Mouse (Mus musculus): Measurements from ENCODE around the gene Galk2.

Gene Galk2

DNA sequence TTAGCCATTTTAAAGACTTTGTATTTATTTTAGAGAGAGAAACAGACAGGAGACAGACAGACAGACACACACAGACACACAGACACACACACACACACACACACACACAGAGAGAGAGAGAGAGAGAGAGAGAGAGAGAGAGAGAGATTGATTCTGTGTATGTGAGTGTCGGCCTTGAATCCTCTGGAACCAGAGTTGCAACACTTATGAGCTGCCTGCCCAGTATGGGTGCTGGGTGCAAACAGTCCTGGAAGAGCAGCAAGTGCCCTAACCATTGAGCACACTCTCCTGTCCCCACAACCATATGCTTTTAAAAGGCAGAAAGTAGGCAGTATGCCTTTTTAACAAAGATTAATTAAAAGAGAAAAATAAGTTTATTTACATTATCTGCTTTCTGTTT is 109.9 kb downstream of the Galk2 start:
- DNase-seq = no peak

GRCm38 (mm10) chr2:125973207-125973606 is 114.3 kb downstream of the Galk2 start:
- DNase-seq = peak in 1 of 2 experiments; percentile 45

DNA sequence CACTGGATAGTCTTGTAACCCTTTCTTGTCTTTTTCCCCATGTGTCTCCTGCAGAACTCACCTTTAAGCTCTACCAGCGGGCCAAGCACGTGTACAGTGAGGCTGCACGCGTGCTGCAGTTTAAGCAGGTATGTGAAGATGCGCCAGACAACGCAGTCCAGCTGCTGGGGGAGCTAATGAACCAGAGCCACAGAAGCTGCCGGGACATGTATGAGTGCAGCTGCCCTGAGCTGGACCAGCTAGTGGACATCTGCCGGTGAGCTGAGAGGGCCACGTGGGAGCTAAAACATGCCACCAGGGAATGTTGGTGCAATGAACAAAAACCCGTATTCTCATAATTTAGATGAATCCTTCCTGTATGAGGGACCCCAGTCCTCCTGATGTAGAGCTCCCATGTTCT is 116.3 kb downstream of the Galk2 start:
- no peak for DNase-seq

DNA sequence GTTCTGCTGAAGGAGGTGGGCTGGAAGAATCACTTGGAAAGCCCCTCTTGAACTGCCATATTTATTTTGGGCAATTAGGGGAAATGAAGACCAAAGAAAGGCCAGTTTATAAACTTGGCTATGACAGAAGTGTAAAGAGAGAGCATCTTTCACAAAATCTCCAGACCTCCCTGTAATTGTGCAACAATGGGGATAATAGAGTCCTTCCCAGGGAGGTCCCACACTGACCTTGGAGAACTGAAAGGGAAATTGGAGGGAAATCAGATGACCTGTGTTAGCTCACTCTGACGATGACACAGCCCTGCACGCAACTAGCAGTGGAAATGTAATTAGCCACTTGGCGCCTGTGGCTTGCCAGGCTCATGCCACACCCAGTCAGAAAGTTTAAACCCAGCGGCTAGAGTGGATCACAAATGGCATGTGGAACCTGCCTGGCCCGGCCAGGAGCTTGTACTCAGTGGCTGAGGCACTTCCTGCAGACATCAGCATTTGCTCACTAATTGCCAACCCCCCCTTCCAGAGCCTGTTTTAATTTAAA is 117.0 kb downstream of the Galk2 start:
- DNase-seq = no peak

DNA sequence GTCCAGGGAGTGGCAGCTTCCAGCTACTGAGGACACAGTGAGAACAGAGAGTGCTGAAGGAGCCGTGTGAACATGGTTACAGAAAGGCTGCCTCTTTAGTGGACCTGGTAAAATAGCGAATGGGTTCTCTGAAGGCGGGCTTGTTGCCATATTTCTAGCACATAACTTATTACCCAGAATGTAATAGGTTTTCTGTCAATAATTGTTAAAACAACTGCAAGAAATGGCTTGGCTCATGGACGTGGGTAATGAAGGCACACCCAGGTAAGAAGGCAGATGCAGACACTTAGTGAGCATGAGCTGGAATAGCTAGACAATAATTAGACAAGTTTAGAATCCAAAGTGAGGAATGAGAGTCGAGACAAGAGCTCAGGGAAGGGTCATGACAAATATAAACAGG is 143.4 kb downstream of the Galk2 start:
- no peak for DNase-seq

- peak; percentile 55 to 73 for DNase-seq
Measured at GRCm38 (mm10) chr2:126006088-126006487, 147.2 kb downstream of the Galk2 start.

DNA sequence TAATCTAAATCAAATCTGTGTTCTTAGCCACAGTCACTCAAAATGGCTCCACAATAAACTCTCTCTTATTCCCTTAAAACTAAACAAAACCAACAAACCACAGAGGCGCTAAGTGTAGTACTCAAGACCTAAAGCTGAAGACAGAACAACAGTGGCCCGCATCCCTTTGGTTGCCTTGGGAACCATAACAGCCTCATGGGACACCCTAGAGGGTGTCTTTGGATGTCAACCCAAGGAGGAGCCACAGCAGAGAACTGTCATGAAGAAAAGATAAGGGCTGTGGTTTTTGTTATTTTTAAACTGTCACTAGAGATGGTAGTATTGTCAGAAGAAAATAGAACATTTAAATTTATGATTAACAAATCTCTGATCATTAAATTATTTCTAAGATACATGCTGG is 147.8 kb downstream of the Galk2 start:
- no peak for DNase-seq

- no peak for DNase-seq
Measured at GRCm38 (mm10) chr2:126014989-126015710, 156.2 kb downstream of the Galk2 start.

DNA sequence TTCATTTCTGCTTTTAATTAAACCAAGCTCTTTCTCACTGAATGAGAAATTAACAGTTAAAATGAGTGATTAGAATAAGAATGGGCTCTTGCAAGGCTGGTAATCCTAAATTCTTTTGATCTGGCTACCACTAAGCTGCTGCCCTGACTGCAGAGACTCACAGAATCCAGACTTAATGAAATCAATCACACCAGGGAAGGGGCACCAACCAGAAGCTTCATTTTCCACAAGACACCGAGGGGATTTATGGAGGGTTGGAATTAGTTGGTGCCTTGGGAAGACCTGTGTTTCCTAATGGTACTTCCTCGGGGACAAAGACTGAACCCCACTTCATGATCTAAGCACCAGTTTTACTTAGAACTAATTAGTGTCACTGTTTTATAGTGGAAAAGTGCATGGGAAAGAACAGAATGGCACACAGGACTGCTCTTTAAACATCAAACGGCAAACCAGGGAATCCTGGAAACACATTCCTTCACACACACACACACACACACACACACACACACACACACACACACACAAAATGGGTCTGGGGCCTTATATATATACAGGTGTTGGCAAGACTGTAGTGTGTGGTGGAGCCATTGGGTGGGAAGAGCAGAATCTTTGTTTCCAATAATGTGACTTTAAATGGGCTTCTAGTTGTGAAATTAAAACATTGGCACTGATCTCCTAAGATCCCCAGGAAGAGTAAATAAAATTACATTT is 157.0 kb downstream of the Galk2 start:
- no peak for DNase-seq

DNA sequence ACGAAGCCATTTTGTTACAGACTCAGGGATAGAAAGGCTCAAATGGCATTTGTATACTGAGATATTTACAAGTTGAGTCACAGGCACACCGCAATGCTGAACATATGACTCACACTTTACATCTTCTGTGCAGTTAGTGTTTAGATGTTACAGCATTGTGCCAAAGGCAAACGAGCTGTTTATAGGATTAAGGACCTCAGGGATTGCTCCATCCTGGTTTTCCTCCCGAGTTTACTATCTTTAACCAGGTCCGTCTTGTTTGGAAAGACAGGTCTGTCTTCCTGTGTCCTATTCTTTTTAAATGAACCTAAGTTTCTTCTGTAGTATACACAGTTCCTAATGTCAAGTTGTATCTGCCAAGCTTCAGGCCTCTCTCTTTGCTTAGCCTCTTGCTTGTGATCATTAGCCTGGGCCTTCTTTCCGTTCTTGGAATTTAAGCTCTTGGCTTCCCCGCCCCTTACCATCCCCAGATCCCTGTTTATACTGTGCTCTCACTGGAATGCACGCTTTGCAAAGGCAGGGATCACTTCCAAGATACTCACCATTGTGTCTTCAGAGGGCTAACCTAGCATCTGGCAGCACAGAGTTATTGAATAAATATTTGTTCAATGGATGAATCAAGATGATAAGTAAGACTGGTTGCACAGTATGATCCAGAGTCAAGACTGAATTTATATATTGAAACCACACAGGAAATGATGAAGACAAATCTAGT is 172.4 kb downstream of the Galk2 start:
- no peak for DNase-seq

DNA sequence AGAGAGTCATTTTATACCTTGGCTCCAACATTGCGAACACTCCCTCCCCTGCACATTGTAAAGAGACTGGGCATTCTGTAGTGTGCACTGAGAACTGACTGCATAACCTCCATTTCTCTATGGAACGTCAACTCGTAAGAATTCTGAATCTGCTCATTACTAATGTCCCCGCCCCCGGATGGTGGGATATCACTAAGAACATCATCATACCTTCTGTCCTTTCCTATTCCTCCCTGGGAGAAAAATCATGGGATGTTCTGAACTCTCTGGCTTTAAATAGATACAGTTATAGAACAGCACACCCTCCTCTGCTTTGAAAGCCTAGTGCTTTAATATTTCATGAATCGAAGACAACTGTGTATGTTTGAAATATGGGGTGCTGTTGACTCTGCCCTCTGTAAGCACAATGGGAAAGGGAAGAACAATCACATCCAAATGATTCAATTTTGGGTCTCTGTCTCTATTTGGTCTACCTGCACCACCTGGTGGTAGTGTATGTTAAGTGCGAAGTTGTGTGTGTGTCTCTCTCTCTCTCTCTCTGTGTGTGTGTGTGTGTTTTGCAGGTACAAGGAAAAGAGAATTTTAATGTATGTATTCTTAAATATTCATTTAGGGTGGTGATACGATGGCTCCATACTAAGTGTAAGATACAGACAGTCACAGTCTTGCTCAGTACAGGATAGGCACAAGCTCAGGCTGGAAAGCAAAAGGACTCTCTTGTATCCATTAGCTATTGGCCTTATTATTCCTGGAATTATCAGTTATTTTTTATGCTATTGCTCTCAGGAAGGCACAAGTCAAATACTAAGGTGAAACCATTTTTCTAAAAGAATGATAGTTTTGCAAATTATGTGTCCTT is 174.4 kb downstream of the Galk2 start:
- DNase-seq = peak in 1 of 2 experiments; percentile 23

All from kidney, postnatal 25 days (tissue).